Mouse (Mus musculus) 3T3-L1 (cell line): Measurements from ENCODE around the gene Ppp1r10.
A peak's percentile ranks its signal among the peaks of the same experiment; 100 is the strongest.
"Not testable (repeated sequence)": the region's sequence is repeated elsewhere in the genome, so short reads cannot be mapped to it uniquely, and the experiment has no call there.

Experiments
- DNase-seq: peaks from one replicate; pipeline ENCODE4 v3.0.0-alpha.2; 2015; ENCODE audit warnings: low read depth, low spot score

The Ppp1r10 gene

DNA sequence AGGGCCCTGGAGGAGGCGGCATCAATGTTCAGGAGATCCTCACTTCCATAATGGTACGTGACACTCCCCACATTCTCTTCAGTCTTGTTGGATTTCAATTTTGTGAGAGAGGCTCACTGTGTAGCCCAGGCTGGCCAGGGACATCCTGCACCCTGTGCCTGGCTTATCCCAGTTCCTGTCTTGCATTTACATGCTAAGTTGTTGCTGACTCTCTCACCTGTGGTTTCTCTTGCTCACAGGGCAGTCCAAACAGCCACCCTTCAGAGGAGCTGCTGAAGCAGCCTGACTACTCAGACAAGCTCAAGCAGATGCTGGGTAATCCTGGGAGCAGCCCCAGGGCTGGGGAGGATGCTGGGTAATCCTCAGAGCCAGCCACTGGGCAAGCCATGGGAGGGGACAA is 13.3 kb downstream of the Ppp1r10 start:
- no peak for DNase-seq

DNA sequence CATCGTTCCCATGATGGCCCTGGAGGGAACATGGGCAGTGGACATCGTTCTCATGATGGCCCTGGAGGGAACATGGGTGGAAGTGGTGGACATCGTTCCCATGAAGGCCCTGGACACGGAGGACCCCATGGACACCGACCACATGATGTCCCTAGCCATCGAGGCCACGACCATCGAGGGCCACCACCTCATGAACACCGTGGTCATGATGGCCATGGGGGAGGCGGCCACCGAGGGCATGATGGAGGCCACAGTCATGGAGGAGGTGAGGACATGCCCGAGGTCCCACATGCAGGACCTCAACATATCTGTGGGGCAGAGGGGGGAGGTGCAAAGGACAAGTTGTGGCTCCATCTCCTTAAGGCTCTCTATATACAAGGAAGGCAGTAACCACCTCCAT is 14.4 kb downstream of the Ppp1r10 start:
- no peak for DNase-seq

DNA sequence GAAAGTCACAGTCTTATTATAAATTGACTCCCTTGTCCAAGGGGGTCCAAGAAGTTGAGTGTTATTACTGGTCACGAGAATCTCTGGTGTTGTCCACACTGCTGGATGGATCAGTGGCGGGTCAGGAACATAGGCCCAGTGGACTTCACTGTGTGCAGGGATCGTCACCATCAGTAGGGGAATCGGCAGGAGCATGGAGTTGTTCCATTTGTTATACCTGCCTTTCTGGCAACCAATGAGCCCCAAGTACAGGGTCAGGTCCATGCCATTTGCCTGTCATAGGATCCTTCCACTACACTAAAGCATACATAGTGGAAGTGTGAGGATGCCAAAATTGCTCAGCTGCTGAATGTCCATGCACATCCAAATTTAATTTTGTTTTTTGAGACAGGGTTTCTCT is 16.4 kb downstream of the Ppp1r10 start:
- no peak for DNase-seq

DNA sequence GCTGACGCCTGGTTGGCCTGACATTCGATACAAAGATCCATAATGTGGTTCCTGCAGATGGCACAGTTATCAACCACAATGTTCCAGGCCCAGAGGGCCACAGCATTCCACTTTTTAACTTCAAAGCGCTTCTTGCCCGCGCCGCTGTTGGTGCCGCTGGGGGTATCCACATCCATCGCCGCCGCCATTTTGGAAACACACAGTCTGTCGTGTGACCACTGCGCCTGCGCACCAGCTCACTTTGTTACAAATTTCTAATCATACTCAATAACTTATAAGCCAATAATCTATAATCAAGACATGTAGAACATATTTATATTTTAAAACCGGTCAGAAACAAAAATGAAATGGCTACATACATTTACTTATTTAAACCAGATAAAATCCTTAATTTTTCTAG is 19.5 kb downstream of the Ppp1r10 start:
- DNase-seq = not testable (repeated sequence)

DNA sequence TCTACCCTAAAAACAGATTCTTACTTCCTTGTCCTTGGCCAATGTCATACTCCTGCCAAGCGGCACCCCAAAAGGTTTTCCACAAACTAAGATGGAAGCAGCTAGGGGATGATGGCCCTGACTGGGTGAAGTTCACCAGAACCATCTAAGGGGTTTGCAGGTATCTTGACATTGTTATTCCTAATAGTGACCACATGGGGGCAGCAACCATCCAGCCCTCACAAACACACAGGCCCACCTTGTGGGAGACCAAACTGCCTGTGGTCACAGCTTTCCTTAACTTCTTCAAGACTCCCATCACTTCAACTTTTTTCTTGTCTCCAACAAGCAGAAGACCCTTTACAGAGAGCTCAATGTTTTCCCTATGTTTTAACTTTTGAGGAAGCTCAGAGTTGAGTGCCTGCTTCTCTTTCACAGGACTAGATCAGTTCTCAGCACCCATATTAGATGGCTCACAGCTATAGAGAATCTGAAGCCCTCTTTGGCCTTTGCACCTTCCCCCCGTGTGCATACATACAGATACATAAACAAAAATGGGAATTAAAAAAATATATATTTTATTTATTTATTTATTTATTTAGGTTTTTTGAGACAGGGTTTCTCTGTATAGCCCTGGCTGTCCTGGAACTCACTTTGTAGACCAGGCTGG is 21.6 kb downstream of the Ppp1r10 start:
- peak; percentile 81 for DNase-seq

DNA sequence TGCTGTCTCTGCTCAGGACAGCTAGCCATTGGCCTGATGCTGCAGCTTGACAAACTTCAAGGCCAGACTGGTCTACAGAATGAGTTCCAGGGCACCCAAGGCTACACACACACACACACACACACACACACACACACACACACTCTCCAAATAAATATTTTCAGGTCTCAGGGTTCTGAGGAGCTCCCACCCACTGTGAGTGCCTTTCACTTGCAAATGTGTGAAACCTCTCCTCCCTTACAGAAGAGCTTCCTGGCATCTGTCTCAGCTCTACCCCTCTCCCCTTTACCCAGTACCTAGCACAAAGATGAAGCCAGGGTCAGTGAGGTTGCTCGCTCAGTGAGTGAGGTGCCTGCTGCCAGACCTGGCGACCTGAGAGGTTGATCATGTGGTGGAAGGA is 22.9 kb downstream of the Ppp1r10 start:
- no peak for DNase-seq

DNA sequence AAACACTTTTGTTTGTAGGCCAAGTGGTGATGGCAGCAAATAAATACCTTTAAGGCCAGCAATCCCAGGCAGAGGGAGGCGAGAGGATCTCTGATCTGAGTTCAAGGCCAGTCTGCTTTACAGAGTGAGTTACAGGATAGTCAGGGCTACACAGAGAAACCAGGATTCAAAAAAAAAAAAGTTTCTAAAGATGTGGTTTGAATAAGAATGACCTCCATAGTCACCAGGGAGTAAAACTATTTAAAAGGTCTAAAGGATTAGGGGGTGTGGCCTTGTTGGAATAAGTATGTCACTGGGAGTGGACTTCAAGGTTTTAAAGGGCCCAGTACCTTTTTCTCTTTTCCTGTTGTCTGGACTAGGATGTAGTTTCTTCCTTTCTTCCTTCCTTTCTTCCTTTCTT is 23.7 kb downstream of the Ppp1r10 start:
- DNase-seq = peak; percentile 65

DNA sequence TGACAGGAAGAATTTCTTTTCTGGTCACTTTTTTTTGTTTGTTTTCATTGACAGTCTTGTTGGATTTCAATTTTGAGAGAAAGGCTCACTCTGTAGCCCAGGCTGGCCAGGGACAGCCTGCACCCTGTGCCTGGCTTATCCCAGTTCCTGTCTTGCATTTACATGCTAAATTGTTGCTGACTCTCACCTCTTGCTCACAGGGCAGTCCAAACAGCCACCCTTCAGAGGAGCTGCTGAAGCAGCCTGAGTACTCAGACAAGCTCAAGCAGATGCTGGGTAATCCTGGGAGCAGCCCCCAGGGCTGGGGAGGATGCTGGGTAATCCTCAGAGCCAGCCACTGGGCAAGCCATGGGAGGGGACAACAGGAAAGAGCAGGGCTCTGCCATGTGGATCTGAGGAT is 34.7 kb downstream of the Ppp1r10 start:
- not testable (repeated sequence) for DNase-seq

DNA sequence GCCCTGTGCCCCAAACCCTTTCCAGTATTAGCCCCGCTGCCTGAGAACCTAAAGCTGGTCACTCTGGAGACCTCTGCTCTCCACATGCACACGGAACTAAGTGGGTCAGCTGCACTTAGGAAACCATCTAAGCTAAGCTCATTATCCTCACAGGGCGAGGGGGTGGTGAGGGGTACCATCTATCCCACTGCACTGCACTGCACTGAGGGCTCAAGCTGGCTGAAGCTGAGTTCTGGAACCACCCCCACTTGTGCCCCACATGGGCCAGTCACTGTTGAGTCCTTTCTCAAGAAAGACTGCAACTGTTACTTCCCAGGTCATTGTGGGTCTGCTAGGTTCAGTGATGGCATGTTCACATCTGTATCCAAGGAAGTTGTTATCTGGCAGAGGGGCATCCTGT is 36.3 kb downstream of the Ppp1r10 start:
- not testable (repeated sequence) for DNase-seq

DNA sequence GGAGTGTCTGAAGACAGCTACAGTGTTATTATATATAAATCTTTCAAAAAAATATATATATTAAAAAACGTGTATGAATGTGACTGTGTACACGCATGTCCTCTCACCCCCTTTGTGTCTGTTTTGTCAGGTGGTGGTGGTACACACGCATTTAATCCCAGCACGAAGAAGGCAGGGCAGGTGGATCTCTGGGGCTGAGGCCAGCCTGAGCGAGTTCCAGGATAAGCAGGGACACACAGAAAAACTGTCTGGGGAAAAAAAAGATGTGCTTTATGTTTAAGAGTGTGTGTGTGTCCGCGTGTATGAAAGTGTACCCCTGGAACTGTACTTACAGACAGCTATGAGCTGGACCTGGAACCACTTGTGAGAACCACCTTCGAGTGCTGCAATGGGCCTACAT is 38.4 kb downstream of the Ppp1r10 start:
- DNase-seq = no peak

DNA sequence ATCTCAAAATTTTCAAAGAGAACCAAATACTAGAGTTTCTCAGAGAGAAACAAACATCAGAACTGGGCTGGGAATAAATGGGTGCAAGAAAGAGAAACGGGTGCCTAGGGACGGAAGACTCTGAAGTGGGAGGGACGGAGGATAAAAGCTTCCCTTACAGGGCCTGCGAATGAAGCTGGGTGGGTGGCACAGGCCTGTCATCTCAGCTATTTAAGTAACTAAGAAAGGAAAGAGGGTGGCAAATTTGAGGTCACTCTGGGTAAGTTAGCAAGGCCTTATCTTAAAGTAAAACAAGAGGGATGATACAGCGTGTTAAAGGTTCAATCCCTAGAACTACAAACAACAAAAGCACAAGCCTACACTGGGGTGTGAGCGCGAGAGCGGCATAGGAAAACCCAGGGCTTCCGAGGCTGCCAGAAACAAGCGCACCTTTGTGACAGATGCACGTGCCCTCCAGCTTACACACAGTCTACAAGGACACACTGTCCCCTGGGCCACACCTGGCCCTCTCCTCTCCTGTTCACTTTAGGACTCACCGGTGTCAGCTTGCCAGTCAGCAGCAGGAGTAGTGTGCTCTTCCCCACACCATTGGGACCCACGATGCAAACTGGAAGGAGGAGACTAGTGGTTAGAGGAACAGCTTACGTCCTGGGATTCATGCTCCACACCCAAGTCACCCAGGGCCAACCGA is 42.4 kb downstream of the Ppp1r10 start:
- DNase-seq = no peak

DNA sequence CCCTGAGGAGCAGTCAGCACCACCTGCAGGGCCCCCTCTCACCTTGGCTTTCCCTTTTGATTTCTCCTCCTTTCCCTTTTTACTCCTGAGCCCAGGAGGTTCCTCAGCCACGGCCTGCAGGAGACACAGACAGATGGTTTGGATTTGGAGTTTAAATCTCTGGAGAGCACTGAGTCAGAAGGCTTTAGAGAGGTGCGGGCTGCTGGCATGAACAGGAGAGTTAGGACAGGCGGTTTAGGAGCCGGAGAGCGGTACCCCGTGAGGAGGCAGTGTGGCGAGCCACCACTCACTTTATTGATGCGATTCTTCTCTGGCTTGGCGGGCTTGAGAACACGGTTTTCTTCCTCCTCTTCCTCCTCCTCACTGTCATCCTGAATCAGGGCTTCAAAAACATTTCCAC is 47.0 kb downstream of the Ppp1r10 start:
- peak; percentile 61 for DNase-seq

DNA sequence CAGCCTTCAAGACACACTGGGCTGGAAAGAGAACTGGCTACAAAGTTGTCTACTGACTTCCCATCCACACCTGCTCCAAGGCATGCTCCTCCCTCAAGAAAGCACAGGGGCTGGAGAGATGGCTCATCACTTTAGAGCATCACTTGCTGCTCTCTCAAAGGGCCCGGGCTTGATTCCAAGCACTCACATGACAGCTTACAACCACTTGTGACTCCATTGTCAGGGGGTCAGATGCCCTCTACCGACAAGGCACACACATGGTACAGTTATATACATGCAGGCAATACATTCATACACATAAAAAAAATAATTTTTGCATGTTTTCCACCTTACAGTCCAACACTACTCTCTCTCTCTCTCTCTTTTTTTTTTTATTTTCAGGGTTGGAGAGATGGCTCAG is 51.4 kb downstream of the Ppp1r10 start:
- DNase-seq = no peak

DNA sequence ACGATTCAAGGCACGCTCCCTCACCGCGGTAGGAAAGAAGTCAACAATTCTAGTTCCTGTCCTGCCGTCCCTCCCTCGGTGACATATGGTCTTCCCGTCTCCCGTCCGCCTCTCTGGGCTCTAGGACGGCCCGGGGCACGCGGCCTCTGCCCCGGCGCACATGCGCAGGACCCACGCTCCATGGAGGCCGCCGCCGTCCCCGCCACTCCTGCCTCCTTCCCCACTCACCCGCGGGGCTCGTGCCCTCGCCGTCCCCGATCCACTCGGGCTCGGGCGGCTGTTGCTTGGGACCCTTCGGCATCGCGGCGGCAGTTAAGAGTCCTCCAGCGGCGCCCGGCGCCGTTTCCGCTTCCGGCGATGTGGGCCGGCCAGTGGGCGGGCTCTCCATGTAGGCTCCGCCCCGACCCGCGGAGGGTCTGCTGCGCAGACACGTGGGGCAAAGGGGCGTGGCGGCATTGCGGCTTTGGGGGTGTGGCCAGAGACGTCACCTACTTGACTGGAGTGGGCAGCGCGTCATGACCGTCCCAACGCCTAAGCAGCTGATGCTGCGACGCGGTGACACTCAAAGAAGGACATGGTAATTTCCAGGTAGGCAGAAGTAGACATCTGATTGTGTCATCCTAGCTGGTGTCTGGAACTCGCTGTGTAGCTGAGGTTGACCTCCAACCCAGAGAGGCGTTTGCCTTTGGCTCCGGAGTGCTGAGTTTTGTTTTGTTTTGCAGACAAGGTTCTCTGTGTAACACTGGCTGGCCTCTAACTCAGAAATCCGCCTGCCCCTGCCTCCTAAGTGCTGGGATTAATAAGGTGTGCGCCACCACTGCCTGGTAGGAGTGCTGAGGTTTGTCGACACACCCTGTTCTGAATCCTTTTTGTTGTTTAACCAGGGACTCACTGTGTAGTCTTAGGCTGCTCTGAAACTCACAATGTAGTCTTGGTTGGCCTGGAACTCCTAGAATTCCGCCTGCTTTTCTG is 53.5 kb downstream of the Ppp1r10 start, which contains the start of gene Abcf1:
Gene Abcf1 (minus strand): TSS at position 344 of the 972 bp plus-strand sequence.
- peak; percentile 96 for DNase-seq

DNA sequence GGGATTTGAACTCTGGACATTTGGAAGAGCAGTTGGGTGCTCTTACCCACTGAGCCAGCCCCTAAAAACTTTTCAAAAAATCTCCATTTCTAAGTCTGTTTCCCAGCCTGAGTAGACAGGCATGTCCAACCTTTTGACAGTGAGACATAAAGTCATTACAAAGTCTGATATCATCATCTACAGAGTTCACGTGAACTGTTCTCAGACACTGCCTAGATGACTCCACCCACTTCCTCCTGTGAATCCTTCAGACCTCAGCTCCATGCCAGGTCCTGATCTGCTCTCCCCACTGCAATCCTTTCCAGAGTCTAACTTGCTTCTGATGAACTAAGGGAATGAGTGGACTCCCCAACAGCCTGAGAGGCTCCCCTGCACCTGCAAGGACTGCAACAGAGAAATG is 55.9 kb downstream of the Ppp1r10 start:
- DNase-seq = peak; percentile 33

DNA sequence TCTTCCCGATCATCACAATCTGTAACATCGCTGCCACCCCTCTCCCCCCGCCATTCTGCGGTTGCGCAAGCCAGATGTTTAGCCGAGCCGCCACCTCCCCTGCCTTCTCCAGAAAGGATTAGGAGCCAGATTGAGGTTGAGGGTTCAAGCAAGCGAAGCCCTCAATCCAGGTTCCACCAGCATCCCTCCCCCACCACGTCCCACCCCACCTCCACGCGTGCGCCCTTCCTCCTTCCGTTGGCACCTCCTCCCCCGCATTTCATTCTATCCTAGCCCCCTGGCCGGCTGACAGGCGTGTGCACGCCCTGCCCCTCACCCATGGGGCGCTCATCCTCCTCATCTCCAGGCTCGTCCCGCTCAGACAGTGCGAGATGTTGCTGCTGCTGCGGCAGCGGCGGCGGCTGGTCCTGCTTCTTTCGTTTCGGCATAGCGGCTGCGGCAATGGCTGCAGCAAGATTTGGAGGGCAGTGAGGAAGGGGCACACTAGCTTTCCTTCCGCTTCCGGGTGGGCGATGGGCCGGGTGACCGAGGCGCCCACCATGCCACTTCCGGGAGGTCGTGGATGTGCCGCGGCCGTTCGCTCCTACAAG is 62.7 kb downstream of the Ppp1r10 start:
- DNase-seq = no peak

DNA sequence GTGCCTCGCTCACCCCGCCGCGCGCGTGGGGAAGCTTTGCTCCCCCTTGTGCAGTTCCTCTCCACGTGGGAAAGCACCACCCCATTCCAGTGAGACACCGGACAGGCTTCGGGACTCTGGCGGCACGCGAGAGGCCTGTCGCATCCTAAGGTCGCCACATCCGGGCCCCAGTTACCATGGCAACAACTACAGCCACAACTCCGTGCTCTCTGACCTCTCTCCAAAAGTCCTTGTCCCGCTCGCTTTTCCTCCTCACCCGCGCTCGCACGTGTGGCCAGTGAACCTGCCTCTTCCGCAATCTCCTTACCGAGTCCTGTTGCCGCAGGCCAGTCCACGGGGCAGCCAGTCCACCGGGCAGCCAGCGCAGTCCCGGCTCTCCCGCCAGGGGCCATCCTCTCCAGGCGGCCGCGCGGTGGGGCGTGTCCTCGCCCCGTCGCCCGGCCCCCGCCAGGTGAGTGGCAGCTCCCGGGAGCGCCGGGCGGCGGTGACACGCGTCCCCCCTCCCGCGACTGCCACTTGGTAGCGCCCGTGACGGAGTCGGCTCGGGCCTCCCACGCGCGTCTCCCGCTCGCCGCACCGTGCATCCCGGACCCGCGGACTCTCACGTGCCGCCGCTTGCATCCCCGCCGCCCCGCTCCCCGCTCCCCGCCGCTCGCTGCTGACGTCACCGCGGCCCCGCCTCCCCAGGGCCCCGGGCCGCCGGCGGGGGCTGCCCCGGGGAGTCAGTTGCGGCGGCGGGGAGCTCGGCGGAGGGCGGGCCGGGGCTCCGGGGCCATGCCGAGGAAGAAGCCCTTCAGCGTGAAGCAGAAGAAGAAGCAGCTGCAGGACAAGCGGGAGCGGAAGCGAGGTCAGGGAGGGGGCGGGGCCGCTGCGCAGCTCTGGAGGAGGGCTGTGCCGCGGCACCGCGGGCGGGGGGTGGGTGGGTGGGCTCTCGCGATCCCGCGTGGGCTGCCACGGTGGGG is 63.4 kb downstream of the Ppp1r10 start, which contains the start of the genes Gnl1 and Prr3:
Gene Gnl1 (plus strand): TSS at position 451 of the 962 bp plus-strand sequence.
Gene Prr3 (minus strand): TSS at position 836 of the 962 bp plus-strand sequence.
- peak; percentile 96 for DNase-seq

DNA sequence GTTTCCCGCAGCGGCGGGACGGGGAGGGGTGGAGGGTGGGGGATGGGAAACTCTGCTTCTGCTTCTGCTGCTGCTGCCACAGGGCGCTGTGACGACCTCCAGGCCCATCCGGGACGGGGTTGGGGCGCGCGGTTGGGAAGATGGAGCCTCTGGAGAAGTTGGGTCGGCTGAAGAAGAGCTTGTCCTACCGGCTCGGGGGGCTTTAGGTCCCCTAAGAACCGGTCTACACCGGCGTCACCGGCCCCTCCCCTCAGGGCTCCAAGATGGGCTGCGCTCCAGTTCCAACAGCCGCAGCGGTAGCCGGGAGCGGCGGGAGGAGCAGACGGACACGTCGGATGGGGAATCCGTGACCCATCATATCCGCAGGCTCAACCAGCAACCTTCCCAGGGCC is 64.1 kb downstream of the Ppp1r10 start:
- peak; percentile 68 for DNase-seq

DNA sequence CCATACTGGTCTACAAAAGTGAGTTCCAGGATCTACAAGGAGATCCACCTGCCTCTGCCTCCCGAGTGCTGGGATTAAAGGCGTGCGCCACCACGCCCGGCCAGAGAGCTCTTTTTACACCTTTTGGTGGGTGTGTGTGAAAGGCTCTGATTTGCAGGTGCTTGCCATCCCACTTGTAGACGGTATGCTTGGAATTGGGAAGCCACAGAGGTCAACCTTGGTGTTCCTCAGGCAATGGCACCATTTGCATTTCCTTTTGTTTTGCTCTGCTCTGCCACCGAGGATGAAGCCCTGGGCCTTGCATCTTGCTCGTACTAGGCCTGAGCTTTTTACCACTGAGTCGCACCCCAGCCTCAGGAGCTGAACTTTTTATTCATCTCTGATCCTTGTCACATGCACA is 65.5 kb downstream of the Ppp1r10 start:
- DNase-seq = no peak
